Mouse (Mus musculus) layer of hippocampus, adult 8-10 months (tissue): ENCODE data around the gene Rpusd1. TPM values are rescaled to one million over a fixed set of nuclear protein-coding genes. Genes with fewer than 3 reads are reported as not detected.

Experiments
- microRNA-seq, 2 experiments: library from miRNA; unstranded; fragments of <30 nt; microRNA quantifications; one replicate each; pipeline ENCODE4 v1.2.0; 2022
- total RNA-seq, 4 experiments: library from RNA; stranded (reverse); gene quantifications; 2 replicates each; pipeline ENCODE4 v1.2.4; 2022

Rpusd1 gene
- total RNA-seq, 4 experiments from 2014 or later: 51.7 to 56.8 (median 54.0) TPM

Small RNAs within 50 kb of the gene (microRNA-seq; reads per million reads assigned to microRNA genes)
- gene Gm25083 (0 reads per million in 2 experiments), gene Mir6966 (0.32 to 1.5 reads per million in 2 experiments)

Other genes with a start within 250 kb of the Rpusd1 start
- gene Sstr5, start 230.4 kb upstream of the Rpusd1 start, total RNA-seq: under 1 TPM in 3 of 4 experiments, not detected in 1; 0.10 to 0.20 (median 0.18) TPM
- gene Sox8, start 157.0 kb upstream of the Rpusd1 start, total RNA-seq: 10 to 100 TPM; 47.4 to 54.5 (median 52.1) TPM
- 10 to 100 TPM; 27.0 to 33.4 (median 28.4) TPM for gene Lmf1, start 148.6 kb upstream of the Rpusd1 start, total RNA-seq
- 100 to 1,000 TPM; 115 to 135 (median 117) TPM for gene Gng13, start 10.5 kb upstream of the Rpusd1 start, total RNA-seq
- 1 to 10 TPM; 1.3 to 4.9 (median 2.0) TPM for gene Chtf18, start 251 bp upstream of the Rpusd1 start, total RNA-seq
- under 1 TPM in 3 of 4 experiments, not detected in 1; 0.13 to 0.41 (median 0.23) TPM for gene Mslnl, start 8.4 kb downstream of the Rpusd1 start, total RNA-seq
- 1 to 10 TPM in 2 of 4 experiments, under 1 TPM in 2; 0.21 to 1.8 (median 0.92) TPM for gene Msln, start 26.7 kb downstream of the Rpusd1 start, total RNA-seq
- gene Narfl, start 46.1 kb downstream of the Rpusd1 start, total RNA-seq: 10 to 100 TPM; 33.0 to 45.0 (median 34.2) TPM
- 100 to 1,000 TPM in 2 of 4 experiments, 10 to 100 TPM in 2; 94.5 to 130 (median 112) TPM for gene Haghl, start 58.0 kb downstream of the Rpusd1 start, total RNA-seq
- gene Ccdc78, start 58.9 kb downstream of the Rpusd1 start, total RNA-seq: under 1 TPM; 0.43 to 1.00 (median 0.94) TPM
- gene Fam173a, start 65.2 kb downstream of the Rpusd1 start, total RNA-seq: 100 to 1,000 TPM in 2 of 4 experiments, 10 to 100 TPM in 2; 93.0 to 103 (median 99.1) TPM
- gene AC134908.4, start 68.0 kb downstream of the Rpusd1 start, total RNA-seq: 1 to 10 TPM in 1 of 4 experiments, not detected in 3; 1.5 TPM
- gene Metrn, start 69.5 kb downstream of the Rpusd1 start, total RNA-seq: 10 to 100 TPM; 66.8 to 93.2 (median 84.5) TPM
- gene Fbxl16, start 81.4 kb downstream of the Rpusd1 start, total RNA-seq: 100 to 1,000 TPM; 532 to 577 (median 554) TPM
- 10 to 100 TPM; 22.8 to 29.0 (median 26.5) TPM for gene Wdr24, start 96.0 kb downstream of the Rpusd1 start, total RNA-seq
- gene Jmjd8, start 101.2 kb downstream of the Rpusd1 start, total RNA-seq: 10 to 100 TPM; 61.0 to 63.6 (median 61.8) TPM
- 100 to 1,000 TPM; 151 to 155 (median 152) TPM for gene Stub1, start 105.7 kb downstream of the Rpusd1 start, total RNA-seq
- 10 to 100 TPM; 31.6 to 44.8 (median 40.9) TPM for gene Rhbdl1, start 109.6 kb downstream of the Rpusd1 start, total RNA-seq
- 10 to 100 TPM; 21.4 to 27.6 (median 25.7) TPM for gene Gm20683, start 114.1 kb downstream of the Rpusd1 start, total RNA-seq
- gene Rhot2, start 117.2 kb downstream of the Rpusd1 start, total RNA-seq: 100 to 1,000 TPM in 1 of 4 experiments, 10 to 100 TPM in 3; 81.2 to 107 (median 93.1) TPM
- 10 to 100 TPM; 19.0 to 28.8 (median 23.6) TPM for gene Wdr90, start 133.8 kb downstream of the Rpusd1 start, total RNA-seq
- 10 to 100 TPM; 16.9 to 26.9 (median 21.5) TPM for gene Mcrip2, start 141.1 kb downstream of the Rpusd1 start, total RNA-seq
- gene Mettl26, start 147.4 kb downstream of the Rpusd1 start, total RNA-seq: 10 to 100 TPM; 37.5 to 42.2 (median 39.1) TPM
- gene Wfikkn1, start 153.2 kb downstream of the Rpusd1 start, total RNA-seq: 1 to 10 TPM; 1.6 to 2.4 (median 1.9) TPM
- gene Rab40c, start 192.1 kb downstream of the Rpusd1 start, total RNA-seq: 10 to 100 TPM; 42.0 to 72.9 (median 46.4) TPM
- 100 to 1,000 TPM; 104 to 128 (median 120) TPM for gene Pigq, start 217.3 kb downstream of the Rpusd1 start, total RNA-seq
- 1 to 10 TPM in 1 of 4 experiments, under 1 TPM in 2, not detected in 1; 0.16 to 2.8 (median 0.28) TPM for gene Nhlrc4, start 217.3 kb downstream of the Rpusd1 start, total RNA-seq
- gene A930017K11Rik, start 224.9 kb downstream of the Rpusd1 start, total RNA-seq: 1 to 10 TPM in 1 of 4 experiments, under 1 TPM in 3; 0.77 to 1.2 (median 0.88) TPM